Mouse (Mus musculus): ENCODE measurements at regions not wholly inside any gene's neighbourhood (a gene's known extent, or its start where the extent isn't known, plus 50 kb on each side); places are given as distances from the start of the nearest gene placed in this dataset.

DNA sequence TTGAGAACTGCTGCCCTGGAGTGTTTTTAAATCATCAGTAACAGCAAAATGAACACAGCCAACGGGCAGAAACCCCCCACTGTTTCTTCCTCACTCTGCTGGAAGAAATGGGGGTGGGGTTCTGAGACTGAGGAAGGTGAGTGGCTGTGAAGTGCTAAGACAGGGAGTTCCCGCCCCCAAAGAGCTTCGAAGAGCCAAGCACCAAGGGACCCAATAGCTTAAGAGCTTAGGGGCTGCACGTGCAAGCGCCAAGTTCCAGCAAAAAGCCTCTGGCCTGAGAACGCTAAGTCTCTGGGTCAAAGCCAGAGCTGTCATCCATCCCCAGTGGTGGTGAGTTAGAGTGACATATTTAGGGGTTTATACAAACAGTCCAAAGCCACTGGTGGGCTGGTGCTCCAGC is 55.1 kb upstream of the Pcbd1 start:
- DNase-seq = no peak

DNA sequence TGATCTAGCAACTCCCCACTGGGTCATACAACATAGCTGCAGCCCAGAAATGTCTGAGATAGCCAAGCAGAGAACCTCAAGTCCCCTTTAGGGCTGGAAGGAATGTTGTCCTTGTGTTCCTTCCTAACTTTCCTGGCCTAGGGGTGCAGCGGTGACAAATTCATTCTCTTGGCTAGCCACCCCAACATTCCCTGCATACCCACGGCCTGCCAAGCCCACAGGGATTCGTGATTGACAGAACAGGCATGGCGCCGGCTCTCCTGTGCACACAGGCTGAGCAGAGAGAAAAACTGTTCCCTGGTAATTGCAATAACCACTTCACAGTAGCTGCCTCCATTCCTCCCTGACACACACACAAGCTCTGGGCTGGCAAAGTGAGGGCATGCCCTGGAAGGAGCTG is 60.5 kb upstream of the Pcbd1 start:
- no peak for DNase-seq

DNA sequence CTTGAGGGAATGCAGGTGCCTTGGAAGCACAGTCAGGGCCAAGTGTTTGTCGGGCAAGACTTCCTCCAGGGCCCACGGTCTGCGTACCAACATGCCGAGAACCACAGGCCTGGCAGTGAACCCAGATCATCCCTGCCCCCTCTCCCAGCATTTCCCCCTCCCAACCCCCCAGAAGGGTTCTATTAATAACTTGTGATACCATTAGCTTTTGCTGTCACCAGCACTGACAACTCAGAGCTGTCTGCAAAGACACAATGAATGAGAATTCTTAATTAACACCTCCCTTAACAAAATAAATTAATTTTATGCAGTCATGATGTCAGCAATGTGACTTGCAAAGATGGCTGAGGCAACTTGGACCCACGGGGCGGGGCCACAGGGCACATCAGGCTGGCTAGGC is 61.9 kb upstream of the Pcbd1 start:
- DNase-seq = no peak

DNA sequence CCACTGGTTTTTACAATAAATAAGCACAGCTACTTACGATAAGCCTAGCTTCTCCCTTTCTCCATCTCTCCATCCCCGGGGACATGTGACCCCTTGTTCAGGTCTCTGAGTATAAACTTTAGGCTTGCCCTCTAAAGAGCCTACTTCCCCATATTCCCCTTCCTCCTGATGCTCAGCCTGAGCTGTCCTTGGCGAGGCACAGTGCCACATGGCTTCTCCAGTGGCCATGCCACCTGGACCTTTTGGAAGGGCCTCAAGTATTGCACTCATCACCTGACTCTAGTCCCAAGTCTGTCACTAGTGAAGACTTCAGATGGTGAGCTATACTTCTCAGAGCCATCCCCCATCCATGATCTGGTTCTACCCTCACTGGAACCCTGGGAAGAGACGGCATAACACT is 64.1 kb upstream of the Pcbd1 start:
- no peak for DNase-seq

DNA sequence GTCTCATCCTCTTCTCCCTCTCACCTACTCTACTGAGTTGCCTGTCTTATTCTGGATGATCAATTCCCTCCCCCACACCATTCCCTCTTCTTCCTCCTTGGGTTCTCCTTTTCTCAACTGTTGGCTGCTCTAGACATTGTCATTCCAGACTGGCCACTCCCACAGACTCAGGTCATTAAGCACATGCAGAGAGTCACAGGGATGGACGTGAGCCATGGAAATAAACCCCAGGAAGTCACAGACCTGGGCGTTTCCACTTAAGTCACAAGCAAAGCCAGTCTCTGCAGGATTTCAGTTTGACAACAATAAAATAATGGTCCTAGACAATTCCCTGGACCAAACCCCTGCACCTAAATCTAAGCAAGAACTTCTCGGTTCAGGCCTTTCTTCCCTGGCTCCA is 65.0 kb upstream of the Pcbd1 start:
- no peak for DNase-seq

DNA sequence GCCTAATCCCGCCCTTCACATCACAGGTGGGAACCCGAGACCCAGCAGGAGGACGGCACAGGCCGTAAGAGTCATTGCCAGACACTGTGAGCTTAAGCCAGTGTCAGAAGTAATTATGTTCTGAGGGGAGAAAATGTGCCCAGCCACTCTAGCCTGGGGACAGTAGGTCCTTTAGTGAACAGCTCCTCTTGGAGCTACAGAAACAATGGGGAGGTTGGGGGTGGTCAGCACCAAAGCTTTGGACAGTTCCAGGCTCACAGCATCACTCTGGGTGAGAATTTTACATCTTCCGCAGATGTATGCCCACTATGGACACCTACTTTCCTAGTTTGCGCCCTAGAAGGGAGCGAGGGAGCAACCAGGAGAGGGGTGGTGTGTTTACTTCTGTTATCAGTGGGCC is 65.7 kb upstream of the Pcbd1 start:
- DNase-seq = peak; percentile 40

DNA sequence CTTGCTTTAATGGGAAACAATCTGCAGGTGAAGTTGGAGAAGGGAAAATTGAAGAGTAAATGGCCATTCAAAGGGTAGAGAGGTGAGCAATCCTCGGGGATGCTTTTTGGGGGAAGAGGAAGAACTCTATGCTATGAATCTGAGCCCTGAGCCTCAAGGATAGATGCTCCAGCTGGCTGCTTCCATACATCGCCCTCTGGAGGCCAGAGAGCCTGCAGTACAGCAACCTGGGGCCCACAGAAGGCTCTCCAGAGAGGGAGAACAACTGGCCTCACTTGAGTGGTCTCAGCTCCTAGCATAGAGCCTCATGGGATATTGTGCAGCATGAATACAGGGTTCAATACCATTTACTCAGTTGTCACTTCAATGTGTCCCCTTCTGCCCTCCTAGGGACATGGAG is 69.6 kb upstream of the Pcbd1 start:
- peak; percentile 12 for DNase-seq

DNA sequence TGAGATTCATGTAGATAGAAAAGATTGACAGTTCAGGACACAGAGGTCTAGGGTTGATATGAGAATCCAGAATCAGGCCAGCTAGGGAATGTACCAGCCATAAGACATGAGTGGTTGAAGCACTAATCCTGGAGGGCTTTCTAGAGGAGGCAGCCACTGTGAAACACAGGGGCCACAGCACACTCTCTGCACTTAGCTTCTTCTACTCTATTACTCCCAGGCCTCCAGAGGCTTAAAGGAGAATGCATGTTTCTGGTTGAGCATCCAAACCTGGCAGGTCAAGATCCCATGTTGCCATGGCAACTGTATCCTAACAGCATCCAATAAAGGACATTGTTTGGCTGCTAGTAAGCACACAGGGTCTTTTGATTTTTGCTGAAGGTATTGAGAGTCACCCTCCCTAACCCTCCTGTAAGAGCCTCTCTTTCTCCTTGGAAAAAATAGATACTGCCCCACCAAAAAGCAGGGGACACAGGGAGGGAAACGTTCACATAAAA is 76.9 kb upstream of the Pcbd1 start:
- DNase-seq = no peak

DNA sequence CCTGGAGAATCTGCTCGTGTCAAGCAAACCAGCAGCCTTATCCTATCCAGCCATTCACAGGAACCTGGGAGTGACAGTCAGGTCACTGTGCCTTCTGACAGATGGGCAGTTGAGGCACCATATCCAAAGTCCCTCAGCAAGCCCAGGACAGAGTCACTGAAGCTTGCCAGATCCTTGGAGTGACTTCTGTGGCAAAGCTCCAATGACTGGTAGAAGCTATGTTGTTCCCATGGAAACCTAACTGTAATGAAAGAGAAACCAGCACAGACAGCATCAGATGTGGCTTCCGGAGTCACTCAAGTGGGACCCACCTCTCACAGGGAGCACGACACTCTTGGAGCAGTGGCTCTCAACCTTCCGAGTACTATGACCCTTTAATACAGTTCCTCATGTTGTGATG is 78.4 kb upstream of the Pcbd1 start:
- no peak for DNase-seq

DNA sequence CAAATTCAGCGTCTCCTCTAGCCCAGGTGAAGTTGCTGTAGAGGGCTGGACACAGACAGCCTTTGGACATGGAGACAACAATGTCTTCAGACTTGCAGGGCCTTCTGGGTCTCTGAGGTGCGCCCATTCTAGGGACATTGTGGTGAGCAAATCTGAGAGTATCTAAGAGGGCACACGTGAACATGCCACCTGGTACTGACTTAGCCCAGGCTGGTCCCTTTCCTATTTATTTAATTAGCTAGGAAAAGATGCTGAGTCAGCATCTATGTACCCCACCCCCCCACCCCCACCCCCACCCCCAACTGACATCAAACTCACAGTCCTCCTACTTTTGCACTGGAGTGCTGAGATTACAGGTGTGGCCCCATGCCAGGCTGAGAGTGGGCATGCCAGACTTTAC is 81.7 kb upstream of the Pcbd1 start:
- DNase-seq = no peak

DNA sequence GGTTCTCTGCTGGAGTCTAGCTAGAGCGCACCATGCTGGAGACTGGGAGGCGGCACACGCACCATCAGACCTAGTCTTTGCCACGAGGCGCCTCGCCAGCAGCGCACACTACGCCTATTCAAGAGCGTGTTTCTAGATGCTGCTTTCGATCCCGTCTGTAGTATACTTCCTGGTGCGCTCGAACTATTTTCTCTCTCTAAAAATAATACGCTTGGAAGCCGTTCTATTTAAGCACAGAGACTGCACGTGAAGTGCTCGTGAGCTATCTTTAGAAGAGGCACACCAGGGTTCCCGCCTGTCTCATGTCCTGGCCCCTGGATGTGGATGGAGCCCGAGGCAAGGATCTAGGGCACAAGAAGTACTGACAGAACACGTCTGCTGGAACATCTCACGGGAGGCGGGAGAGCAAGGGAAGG is 87.4 kb upstream of the Pcbd1 start:
- DNase-seq = peak; percentile 14

DNA sequence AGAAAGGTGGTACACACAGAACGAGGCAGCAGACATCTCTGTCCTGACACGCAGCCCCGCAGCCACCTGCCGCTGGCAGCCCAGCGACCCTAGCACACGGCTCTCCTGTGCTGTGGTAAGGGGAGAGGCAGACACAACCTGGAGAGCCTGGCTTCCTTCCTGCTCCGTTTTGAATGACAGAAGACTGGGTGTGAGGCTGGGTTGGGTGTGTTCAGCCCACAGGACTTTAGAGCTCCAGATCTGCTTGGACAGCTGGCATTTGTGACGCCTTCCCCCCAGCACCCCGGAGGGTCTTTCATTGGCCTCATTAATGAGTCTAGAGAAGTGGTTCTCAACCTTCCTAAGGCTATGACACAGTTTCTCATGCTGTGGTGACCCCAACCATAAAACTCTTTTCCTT is 91.7 kb upstream of the Pcbd1 start:
- DNase-seq = no peak

DNA sequence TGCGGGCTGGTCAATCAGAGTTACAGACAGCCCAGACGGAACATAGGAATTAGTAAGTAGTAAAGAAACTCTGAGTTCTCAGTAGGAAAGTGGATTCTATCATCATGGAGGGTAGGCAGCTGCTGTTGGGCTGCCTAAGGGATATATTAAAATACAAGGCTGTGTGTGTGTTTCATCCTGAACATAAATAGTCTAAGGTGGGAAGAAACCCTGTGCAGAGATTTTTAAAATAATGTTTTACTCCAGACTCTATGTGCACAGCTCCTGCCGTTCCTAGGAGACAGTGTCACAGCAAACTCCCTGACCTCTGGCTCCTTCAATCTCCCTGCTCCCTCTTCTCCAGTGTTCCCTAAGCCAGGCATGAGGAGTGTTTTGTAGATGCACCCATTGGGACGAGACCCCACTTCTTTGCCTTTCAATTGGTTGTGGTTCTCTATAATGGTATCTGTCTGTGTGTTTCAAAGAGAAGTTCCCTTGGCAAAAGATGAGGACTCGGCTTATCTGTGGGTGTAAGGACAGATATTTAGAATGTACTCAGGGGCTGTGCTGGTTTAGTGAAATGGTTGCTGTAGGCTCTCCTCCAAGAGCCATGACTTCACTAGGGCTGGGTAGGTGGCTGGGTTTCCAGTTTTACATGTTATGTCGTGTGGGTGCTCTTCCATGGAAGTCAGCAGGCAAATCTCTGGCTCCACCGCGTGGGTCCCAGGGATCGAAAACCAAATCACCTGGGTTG is 93.1 kb upstream of the Pcbd1 start:
- no peak for DNase-seq

DNA sequence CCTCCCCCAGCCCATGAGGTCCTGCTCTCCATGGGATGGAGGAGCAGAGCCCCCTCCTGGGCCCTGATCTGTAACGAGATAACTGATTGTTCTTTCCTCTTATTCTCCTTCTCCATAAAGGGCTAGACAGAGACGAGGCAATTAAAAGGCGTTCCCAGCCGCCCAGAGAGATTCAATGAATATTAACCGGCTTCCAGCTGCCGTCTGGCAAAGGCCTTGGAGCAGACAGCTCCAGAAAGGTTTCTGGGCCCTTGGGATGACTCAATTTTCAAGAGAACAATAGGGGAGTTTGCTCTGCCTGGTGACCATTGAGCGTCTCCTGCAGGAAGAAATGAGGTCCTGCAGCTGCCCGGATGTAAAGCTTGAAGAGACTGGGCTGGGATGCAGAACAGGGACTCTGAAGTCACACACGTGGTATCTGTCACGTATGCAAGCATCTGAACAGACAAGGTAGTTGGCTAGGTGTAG is 104.0 kb upstream of the Pcbd1 start:
- DNase-seq = peak; percentile 67

DNA sequence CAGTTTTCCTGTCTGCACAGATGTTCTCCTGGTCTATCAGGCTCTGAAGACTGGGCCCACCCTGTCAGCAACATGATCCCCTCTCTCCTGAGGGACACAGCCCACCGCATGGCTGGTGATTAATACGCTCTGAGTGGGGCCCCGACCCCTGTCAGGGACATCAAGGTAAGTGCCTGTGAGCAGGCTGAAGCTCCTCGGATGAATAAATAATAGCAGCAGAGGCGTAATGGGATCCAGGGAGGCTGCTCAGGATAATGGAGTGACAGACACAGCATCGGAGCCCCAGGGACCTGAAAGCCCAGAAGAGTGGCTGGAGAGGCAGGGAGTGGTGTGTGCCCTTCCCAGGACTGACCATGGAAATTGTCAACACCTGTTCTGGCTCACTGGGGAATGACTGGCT is 107.4 kb upstream of the Pcbd1 start:
- DNase-seq = no peak

DNA sequence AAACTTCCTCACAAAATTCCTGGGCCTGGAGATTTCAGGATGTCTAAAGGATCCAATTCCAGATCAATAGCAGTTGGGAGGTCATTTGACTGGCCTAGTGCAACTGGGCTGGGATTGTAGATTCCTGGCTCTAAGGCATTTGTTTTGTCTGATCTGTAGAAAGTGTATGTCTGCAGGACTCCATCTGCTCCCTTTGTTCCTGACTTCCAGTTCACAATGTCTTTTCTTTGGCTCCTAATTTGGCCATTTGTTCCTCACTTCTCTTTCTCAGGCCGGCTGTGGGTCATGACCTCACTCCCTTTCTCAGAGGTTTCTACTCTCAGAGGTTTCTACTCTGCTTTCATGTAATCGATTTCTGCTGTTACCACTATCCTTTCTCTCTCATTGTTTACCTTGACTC is 115.5 kb upstream of the Pcbd1 start:
- no peak for DNase-seq

DNA sequence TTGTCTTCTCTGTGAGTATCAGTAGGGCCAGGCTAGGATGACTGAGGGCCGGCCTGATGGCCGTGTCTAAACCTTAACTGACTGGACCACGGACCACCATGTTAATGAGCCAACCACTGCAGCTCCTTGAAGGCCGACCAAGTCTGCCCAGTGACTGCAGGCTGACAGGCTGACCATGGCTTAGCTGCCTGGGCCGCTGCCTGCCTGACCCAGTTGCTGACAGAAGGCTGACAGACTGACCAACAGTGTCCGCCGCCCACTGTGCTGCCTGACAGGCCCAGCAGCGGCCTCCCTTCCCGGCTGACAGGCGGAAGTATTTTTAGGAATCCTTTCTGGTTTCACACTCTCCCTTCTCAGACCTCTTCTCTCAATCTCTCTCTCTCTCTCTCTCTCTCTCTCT is 124.3 kb upstream of the Pcbd1 start:
- DNase-seq = no peak

DNA sequence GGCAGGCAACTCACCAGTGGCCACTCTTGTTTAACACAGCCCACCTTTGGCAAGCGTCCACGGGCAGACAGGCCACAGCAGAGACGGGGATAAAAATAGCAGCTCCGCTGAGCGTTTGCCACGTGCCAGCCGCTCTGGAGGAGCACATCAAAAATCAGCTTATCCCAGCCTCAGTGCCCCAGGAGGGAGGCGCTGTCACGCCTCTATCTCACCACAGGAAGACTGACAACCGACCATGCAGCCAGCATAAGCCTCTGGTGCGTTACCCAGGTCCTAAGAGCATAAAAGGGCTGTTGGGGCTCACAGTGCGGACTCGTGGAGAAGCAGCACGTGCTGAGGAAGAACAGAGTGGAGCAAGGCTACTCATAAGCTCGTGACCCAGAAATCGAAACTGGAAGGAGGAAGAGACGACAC is 126.4 kb upstream of the Unc5b start:
- peak; percentile 31 for DNase-seq

DNA sequence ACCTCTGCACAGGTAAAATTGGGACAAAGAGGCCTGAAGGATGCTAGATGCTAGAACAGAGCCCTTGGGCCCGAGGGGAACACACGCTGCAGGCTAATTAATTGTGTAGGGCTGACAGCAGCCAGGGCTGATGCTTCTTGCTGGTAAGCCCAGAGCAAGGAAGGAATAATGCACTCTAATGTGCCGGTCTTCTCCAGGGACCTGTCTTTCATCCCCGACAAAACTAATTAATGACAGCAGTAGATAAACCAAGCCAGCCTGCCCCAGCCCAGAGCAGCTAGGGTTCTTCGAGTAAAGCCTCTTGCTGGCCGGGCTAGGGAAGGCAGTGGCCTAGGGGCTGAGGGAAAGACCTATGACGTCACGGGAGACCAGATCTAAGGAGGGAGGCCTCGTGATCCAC is 124.1 kb upstream of the Unc5b start:
- no peak for DNase-seq

DNA sequence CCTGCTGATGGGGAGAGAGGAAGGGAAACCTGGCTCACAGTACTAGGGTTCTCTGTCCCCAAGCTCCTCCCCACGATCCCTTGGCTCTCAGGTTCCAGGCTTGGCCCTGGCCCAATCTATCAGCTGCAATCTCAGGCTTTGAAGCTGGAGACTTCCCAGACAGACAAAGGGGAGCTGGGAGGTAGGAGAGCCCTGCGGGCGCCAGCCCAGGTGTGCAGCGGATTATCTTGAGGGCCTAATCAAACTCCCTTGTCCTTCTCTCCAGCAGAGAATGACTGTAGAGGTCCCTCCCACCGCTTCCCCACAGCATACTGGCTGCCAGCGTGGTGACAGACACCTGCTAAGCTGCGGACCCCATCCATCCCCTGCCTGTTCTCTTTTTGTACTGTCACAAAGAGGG is 121.1 kb upstream of the Unc5b start:
- DNase-seq = peak; percentile 23

DNA sequence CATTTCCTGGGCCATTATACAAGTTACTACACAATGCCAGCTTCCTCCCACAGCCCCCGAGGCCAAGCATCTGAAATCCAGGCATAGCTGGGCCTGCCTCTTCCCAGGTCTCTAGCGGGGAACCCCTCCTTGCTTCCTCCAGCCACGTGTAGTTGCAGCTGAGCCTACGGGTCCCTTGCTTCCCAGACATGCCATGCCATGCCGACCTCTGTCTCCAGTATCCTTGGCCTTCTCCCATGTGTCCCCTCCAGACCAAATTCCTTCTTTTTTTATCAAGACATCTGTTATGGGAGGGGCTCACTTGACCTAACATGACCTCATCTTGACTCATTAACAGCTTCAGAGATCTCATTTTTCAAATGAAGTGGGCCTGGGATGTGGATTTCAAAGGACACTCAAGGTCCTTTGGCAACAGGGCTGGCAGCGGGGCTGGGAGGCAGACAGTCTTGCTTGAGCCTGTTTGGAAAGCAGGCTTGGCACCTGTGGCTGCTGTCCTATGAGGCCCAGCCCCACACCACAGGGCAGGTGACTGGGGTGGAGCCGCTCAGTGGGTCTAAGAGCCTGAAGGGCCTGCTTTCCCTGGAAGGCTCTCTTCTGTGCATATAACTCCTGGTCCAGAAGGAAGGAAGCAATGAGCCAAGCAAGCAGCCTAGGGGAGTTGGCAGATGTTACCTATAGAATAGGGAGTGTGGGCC is 117.7 kb upstream of the Unc5b start:
- no peak for DNase-seq

DNA sequence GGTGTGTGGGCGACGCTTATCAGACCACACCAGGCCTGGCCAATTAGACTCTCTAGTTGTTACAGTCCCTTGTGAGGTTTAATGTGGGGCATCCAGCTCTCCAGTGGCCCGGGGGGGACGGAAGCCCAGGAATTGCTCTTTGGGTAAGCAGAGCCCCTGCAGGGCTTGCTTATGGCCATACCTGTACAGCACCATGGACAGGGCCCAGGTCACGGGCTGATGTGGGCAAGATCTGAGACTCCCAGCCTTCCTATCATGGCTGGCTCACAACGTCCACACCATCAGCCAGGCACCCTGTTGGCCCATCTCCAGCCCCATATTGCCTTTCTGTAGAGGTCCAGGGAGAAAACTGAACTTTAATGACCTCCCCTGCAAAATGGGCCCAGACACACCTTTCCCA is 111.7 kb upstream of the Unc5b start:
- no peak for DNase-seq

DNA sequence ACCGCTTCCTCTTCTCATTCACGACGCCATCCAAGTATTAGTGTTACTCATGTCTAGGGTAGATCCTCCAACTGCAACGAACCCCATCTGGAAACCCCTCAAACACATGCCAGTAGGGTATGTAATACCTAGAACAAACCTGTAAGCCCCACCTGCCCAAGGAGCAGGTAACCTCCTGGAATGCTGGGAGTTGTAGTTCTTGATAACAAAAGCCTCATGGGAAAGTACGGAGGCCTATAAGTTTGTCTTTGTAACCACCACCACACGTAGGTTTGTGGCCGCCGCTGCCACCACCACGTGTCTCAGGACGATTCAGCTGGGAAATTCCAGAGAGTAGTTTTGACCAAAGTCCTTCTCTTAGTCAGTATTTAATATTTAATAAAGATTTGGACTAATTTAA is 107.4 kb upstream of the Unc5b start:
- no peak for DNase-seq

DNA sequence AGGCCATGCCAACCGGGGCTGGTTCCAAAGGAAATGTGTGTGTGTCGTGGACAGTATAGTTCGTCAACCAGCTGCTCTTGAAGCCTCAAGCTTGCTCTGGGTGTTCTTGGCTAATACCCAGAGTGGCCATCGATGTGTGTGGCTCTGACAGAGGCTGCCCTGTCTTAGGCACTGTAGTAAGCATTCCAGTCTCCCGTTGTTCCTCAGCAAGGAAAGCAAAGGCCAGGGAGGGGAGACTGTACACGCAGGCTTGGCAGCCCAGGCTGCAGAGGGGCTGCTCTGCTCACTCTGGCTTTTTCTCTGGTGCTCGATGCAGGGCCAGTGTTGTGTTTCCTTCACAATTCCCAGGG is 106.1 kb upstream of the Unc5b start:
- no peak for DNase-seq

All from adrenal gland, postnatal 14 days (tissue).